Mouse (Mus musculus) v-Abl transformed pro-B cells (cell line): ENCODE results near the gene Nemp1.

Experiments used
- in situ Hi-C, 2 experiments: fragments of 400-800 bp; cut with MboI; formaldehyde crosslinking; loops; one replicate each; pipeline ENCODE4 v1.15.1; 2025; ENCODE audit not compliant: unreplicated experiment in 2 of 2

Gene Nemp1

DNA sequence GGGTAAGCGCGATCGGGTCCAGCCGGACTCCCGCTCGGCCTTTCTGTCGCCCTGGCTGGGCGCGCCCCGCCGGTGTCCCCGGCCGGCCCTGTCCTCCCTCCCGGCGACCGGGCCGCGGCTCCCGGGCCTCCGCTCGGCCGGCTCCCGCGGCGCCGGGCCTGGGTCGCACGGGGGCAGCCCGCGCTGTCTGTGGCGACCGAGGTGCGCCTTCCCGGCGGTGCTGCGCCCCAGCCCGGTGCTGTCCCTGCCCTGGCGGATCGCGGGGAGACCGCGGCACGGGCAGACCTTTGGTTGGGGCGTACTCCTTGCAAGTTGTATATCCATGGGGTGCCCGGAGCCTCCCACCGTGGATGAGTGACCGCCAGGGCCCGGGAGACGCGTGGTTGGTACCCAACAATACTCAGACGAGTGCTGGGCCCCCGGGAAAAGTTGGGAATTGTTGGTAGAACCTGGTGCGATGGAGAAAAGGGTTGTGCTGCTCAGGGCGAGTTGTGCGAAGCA, 73.0 kb downstream of the Nemp1 start:
- in situ Hi-C loops: loop anchor here (5.0 to 25.0 kb wide), 3 partner anchors 62 to 198 kb away; partner anchors contain the start of gene Stat6 (in 2 of the 2)

DNA sequence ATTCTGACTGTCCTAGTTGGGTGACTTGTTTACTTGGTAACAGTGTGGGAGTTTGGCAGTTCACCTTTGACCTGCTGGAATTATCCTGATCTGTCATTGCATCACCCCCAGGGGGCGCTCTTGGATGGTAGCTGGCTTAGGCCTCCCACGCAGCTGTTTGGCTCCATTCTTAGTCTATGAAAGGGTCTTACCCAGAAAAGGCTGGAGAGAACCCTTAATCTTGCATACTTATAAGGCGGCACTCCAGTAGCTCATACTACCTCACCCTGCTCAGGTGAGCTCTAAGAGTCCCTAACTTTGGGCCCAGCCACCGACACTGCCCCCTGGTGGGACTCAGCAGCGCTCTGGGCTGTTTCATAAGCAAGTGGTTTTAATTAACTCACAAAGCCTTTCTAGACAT, 78.0 kb downstream of the Nemp1 start:
- in situ Hi-C loops: loop anchor here (5.0 to 25.0 kb wide), 2 partner anchors 102 to 193 kb away; partner anchors contain the start of gene Stat6 (in 2 of the 2)

DNA sequence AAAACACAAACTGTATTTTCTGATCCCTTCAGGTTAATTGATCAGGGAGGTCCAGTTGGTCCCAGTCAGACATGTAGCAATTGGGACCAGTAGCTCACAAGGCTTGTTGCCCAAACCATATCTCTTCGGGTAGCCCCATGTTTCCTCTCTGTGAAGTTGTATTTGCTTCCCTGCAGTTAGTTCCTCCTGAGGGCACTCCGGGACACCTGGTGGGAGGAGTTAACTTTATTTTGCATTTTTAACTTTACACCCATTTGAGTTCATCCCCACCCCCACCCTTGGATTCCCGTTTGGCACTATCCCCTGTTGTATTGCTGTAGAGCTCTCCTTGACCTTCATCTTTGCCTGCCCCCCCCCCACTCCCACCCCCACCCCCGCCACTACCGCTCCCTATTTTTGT, 79.2 kb downstream of the Nemp1 start:
- in situ Hi-C loops: loop anchor here in 1 of 2 experiments (25.0 kb wide), 1 partner anchor 191 kb away; no protein-coding TSS in a partner anchor

DNA sequence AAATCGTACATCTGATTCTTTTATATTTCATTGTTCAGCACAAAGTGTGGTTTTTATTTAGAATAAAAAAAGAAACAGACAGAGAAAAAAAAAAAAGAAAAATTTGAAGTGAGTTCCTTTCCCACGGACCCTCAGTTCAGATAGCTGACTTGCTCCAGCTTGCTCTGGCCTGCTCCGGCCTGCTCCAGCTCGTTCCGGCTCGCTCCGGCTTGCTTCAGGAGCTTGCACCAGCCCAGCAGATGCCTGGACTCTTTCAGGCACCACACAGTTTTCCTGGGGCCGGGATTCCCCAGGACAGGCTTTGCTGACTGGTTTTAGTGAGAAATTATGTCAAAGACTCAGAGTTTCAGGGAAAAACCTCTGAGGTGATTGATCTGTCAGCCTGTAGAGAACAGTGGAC, 80.6 kb downstream of the Nemp1 start:
- in situ Hi-C loops: loop anchor here in 1 of 2 experiments (25.0 kb wide), 1 partner anchor 190 kb away; no protein-coding TSS in a partner anchor

DNA sequence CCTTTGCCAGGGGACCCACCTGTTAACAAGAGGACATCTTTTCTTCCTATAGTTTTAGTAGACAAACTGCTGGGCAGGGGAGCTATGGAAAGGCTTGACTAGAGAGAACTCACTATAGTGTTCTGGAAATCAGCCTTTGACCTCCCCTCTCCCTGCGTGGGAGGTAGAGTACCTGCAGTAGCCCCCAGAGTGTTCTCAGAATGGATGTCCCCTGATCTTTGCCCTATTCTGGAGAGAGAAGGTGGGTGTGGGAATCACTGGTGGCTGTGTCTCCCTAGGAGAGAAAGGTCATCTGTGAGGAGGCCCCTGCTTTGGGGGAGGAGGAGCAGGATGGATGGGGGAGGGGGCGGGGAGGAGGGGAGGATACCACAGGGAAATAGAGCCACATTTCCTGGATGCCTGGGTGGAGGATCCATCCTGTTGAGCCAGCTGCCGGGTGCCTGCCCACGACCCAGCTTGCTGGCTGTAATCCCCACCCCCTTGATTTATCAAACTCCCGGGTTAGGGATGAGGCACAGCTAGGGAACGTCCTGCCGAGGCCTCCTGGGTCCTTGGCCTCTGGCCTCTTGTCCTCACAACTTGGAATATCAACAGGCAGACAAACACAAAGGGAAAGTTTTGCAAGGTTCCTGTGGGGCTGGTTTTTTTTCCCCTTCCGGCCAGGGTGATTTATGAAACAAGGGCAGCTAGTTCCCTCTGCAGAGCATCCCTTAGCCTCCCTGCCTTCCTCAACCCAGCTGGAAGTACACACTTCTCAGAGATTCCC, 82.3 kb downstream of the Nemp1 start:
- in situ Hi-C loops: loop anchor here in 1 of 2 experiments (25.0 kb wide), 1 partner anchor 188 kb away; no protein-coding TSS in a partner anchor

DNA sequence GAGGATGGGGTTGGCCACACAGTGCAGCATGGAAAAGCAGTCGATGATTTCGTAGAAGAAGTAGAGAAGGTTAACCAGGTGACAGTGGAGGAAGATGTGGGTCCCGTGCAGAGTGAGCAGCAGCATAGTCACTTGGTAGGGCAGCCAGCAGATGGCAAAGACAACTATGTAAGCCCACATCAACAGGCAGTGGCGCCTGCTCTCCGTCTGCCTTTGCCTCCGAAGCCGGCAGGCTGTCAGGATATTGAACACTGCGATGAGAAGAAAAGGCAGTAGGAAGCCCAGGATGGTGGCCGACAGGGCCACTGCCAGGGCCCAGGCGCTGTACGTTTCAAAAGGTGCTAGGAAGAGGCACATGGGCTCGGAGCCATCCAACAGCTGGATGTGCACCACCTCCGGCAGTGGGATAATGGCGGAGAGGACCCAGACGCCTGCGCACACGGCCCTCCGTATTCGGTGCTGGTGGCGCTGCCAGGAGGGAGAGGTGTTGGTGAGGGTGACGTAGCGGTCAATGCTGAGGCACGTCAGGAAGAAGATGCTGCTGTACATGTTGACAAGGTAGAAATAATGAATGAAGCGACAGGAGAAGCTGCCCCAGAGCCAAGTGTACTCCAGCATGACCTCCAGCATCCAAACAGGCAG, 83.6 kb downstream of the Nemp1 start:
- in situ Hi-C loops: no loop called here
